25 mouse cellular contexts compared by ENCODE assay signal in the genomic region with DNA sequence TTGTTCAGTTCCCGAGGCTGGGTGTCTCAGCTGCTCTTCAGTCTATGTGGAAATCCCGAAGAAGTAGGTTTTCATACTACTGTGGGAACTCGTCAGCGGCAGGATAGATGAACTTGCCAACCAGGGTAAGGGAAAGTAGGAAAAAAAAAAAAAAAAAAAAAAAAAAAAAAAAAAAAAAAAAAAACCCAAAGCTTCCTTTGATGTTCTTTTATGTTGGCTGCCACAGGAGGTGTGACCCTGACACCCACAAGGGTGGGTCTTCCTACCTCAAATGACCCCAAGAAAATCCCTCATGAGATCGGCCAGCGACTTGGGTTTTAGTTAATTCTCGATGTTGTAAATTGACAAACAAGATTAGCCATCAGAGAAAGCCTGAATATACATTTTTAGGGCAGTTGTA.
"Had no signal": no experiment of that assay in that cellular context is flagged by ENCODE, and none has a peak within 500 bp of the region (broad histone marks: within the 10 kb centered on the region; RNA-seq: fewer than 3 reads in every experiment).

No protein-coding gene starts in this region.

- H3K9me3 ChIP-seq: heart, embryonic 10.5 days; heart, embryonic 12.5 days; hindbrain, embryonic 13.5 days; hindbrain, embryonic 15.5 days; kidney, embryonic 15.5 days; limb, embryonic 13.5 days; limb, embryonic 15.5 days; liver, embryonic 12.5 days had no signal

- ATAC-seq: hindbrain, postnatal 0 days; intestine, embryonic 16.5 days; liver, embryonic 12.5 days had no signal

- H3K4me2 ChIP-seq: heart, embryonic 12.5 days; hindbrain, embryonic 13.5 days; hindbrain, embryonic 15.5 days; kidney, embryonic 15.5 days; limb, embryonic 13.5 days; limb, embryonic 15.5 days; liver, embryonic 12.5 days had no signal

- DNase-seq: gastrocnemius, postnatal 14 days; gastrocnemius, postnatal 36 days; heart, adult 18-20 months; heart, postnatal 14 days; heart, postnatal 36 days; kidney, adult 11 months; kidney, adult 2 months; kidney, adult 9 months; kidney, postnatal 14 days; kidney, postnatal 36 days; layer of hippocampus, adult 9-11 months; layer of hippocampus, postnatal 36 days; left cerebral cortex, postnatal 4 days had no signal

- H3K36me3 ChIP-seq: heart, embryonic 10.5 days; heart, embryonic 12.5 days; hindbrain, embryonic 13.5 days; hindbrain, embryonic 15.5 days; kidney, embryonic 15.5 days; limb, embryonic 13.5 days; limb, embryonic 15.5 days; liver, embryonic 12.5 days had no signal

- H3K27me3 ChIP-seq: heart, embryonic 12.5 days; hindbrain, embryonic 13.5 days; hindbrain, embryonic 15.5 days; kidney, embryonic 15.5 days; limb, embryonic 13.5 days; limb, embryonic 15.5 days; liver, embryonic 12.5 days had no signal

- H3K9ac ChIP-seq: heart, embryonic 12.5 days; hindbrain, embryonic 13.5 days; hindbrain, embryonic 15.5 days; kidney, embryonic 15.5 days; limb, embryonic 13.5 days; limb, embryonic 15.5 days; liver, embryonic 12.5 days; liver, embryonic 14.5 days had no signal

- H3K4me3 ChIP-seq: heart, embryonic 10.5 days; heart, embryonic 12.5 days; hindbrain, embryonic 13.5 days; hindbrain, embryonic 15.5 days; kidney, embryonic 15.5 days; limb, embryonic 13.5 days; limb, embryonic 15.5 days; liver, embryonic 12.5 days had no signal

- H3K27ac ChIP-seq: heart, embryonic 10.5 days; hindbrain, embryonic 13.5 days; hindbrain, embryonic 15.5 days; hindbrain, postnatal 0 days; kidney, embryonic 15.5 days; kidney, postnatal 0 days; limb, embryonic 13.5 days; limb, embryonic 15.5 days; liver, embryonic 12.5 days; liver, embryonic 14.5 days had no signal
